ENCODE assay signal across 8 mouse cellular contexts in the genomic region with DNA sequence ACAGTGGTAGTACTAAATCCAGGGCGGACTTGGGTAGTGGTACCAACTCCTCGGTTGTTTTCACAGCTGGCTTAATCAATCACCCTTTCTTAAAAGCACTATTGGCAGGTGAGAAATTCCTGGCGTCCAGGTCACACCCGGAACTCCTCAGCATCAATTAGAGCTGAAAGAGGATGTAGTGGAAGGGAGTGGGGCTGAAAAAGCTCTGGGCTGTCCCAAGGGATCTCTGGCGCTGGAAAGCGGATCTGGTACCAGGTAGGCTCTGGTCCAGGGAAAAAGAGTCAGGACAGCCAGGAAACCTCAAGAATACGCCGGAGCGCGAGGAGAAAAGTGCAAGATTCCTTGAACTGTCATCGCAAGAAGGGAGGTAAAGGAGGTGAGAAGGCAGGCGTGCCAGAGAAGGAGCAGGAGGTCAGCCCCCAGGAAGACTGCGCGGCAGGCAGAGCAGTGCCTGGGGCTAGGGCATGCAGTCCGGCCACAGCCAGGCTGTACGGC. TPM values are rescaled to one million over a fixed set of nuclear protein-coding genes. Genes with fewer than 3 reads are reported as not detected.
DNase-seq lines count a peak whose midpoint lies in the region; ATAC-seq and TF ChIP-seq lines count a peak whose summit lies in the region.

No protein-coding gene starts in this region.

- ATAC-seq in forebrain, postnatal 0 days: no peak
- ATAC-seq in kidney, embryonic 14.5 days (ENCODE audit: low FRiP score, low TSS enrichment): peak; percentile 74; the same call in 1 of the 2 replicates
- ATAC-seq in midbrain, embryonic 14.5 days (ENCODE audit: low FRiP score, low TSS enrichment): 0 out of 2 replicates have a peak, but pooled peaks have one; percentile 2

- no peaks in the 10 kb centered on the region for H3K27me3 ChIP-seq in forebrain, postnatal 0 days (ENCODE audit: insufficient read depth, low read length)
- H3K27me3 ChIP-seq in kidney, embryonic 14.5 days (ENCODE audit: control insufficient read depth, insufficient read depth, low read length): no peaks in the 10 kb centered on the region
- H3K27me3 ChIP-seq in midbrain, embryonic 14.5 days (ENCODE audit: control insufficient read depth, insufficient read depth, low read length): no peaks in the 10 kb centered on the region

- H3K36me3 ChIP-seq in forebrain, postnatal 0 days (ENCODE audit: insufficient read depth): no peaks in the 10 kb centered on the region
- H3K36me3 ChIP-seq in kidney, embryonic 14.5 days (ENCODE audit: control insufficient read depth, insufficient read depth, low read length): no peaks in the 10 kb centered on the region
- no peaks in the 10 kb centered on the region for H3K36me3 ChIP-seq in midbrain, embryonic 14.5 days (ENCODE audit: control insufficient read depth, insufficient read depth, low read length)

- TF ChIP-seq CTCF in forebrain, postnatal 0 days (IDR thresholded peaks at IDR 0.05; ENCODE audit: low read depth): no peak

- no peaks in the 10 kb centered on the region for H3K9me3 ChIP-seq in forebrain, postnatal 0 days (ENCODE audit: low read length)
- no peaks in the 10 kb centered on the region for H3K9me3 ChIP-seq in kidney, embryonic 14.5 days (ENCODE audit: control insufficient read depth, low read length)
- H3K9me3 ChIP-seq in midbrain, embryonic 14.5 days (ENCODE audit: control insufficient read depth, low read length): no peaks in the 10 kb centered on the region

- DNase-seq in layer of hippocampus, postnatal 14 days (ENCODE audit: low spot score in 2 of 2): peak; percentile 15 to 27
- DNase-seq in layer of hippocampus, adult 8-10 months (ENCODE audit: low spot score in 2 of 2): no peak
- DNase-seq in forebrain, postnatal 0 days: peak; percentile 11
- DNase-seq in midbrain, embryonic 14.5 days: peak; percentile 41
- DNase-seq in thymus, adult 18-20 months: no peak
- no peak for DNase-seq in adrenal gland, adult 2 months

- peaks cover 7% of the 10 kb centered on the region; the same call in 1 of the 2 replicates for H3K4me1 ChIP-seq in brown adipose tissue, adult 24 weeks (ENCODE audit: control insufficient read depth, insufficient read depth, insufficient read length, low read length)
- 0 out of 2 replicates have a peak, but pooled peaks cover 3% of the 10 kb centered on the region for H3K4me1 ChIP-seq in forebrain, postnatal 0 days (ENCODE audit: insufficient read depth)
- H3K4me1 ChIP-seq in kidney, embryonic 14.5 days (ENCODE audit: control insufficient read depth, insufficient read depth, low read length): peaks cover 3% of the 10 kb centered on the region; the same call in 1 of the 2 replicates
- peaks cover 4% of the 10 kb centered on the region for H3K4me1 ChIP-seq in midbrain, embryonic 14.5 days (ENCODE audit: control insufficient read depth, insufficient read depth, low read length)

- peak overlapping the region; percentile 96 for H3K4me2 ChIP-seq in forebrain, postnatal 0 days (ENCODE audit: low read depth)
- H3K4me2 ChIP-seq in kidney, embryonic 14.5 days (replicated peaks; ENCODE audit: low read depth, low read length): peak overlapping the region; percentile 84
- peak overlapping the region; percentile 98 for H3K4me2 ChIP-seq in midbrain, embryonic 14.5 days (ENCODE audit: low read length)

- WGBS in forebrain, postnatal 0 days: 3% methylated on average over 16 of the region's 16 CpGs
- WGBS in kidney, embryonic 14.5 days: 1% methylated on average over 16 of the region's 16 CpGs
- WGBS in midbrain, embryonic 14.5 days: 2% methylated on average over 16 of the region's 16 CpGs

- H3K9ac ChIP-seq in forebrain, postnatal 0 days: peak overlapping the region; percentile 60
- peak overlapping the region; percentile 78 for H3K9ac ChIP-seq in kidney, embryonic 14.5 days (ENCODE audit: low read depth, low read length)
- H3K9ac ChIP-seq in midbrain, embryonic 14.5 days (replicated peaks; ENCODE audit: low read length): peak overlapping the region; percentile 63

- H3K27ac ChIP-seq in brown adipose tissue, adult 24 weeks (replicated peaks; ENCODE audit: low read depth, low read length): peak overlapping the region; percentile 76
- H3K27ac ChIP-seq in forebrain, postnatal 0 days (ENCODE audit: low read depth, low read length): no peak overlapping the region
- no peak overlapping the region; the same call in 1 of the 2 replicates for H3K27ac ChIP-seq in kidney, embryonic 14.5 days (ENCODE audit: low read depth, low read length)
- H3K27ac ChIP-seq in midbrain, embryonic 14.5 days (replicated peaks; ENCODE audit: low read depth, low read length): no peak overlapping the region

- H3K4me3 ChIP-seq in brown adipose tissue, adult 24 weeks (ENCODE audit: insufficient read depth, low read depth, low read length): peak overlapping the region; percentile 89
- H3K4me3 ChIP-seq in forebrain, postnatal 0 days (ENCODE audit: low read depth, low read length): peak overlapping the region; percentile 78
- H3K4me3 ChIP-seq in kidney, embryonic 14.5 days (ENCODE audit: low read length): peak overlapping the region; percentile 83
- peak overlapping the region; percentile 75 for H3K4me3 ChIP-seq in midbrain, embryonic 14.5 days (replicated peaks; ENCODE audit: low read depth, low read length)

RNA-seq across cellular contexts. Expression of gene Prkd1, which starts 0.7 kb away (rescaled TPM):
- 10 to 100 TPM; 15.5 to 17.5 TPM for total RNA-seq in layer of hippocampus, postnatal 14 days (2021)
- total RNA-seq in layer of hippocampus, adult 8-10 months (2022): 10 to 100 TPM; 13.0 to 14.7 (median 13.9) TPM
- 12.6 and 14.0 TPM in 2 replicates for polyA plus RNA-seq in brown adipose tissue, adult 24 weeks (2012; ENCODE audit: insufficient read depth, insufficient read length, missing spikeins)
- total RNA-seq in forebrain, postnatal 0 days (2014; rRNA removed): 7.4 and 7.8 TPM in 2 replicates
- 2.5 and 3.7 TPM in 2 replicates for polyA plus RNA-seq in forebrain, postnatal 0 days (2015; fragmentation: Nextera tagmentation; extraction: Ambion mirVana)
- polyA plus RNA-seq in kidney, embryonic 14.5 days (2014; fragmentation: Nextera tagmentation; extraction: Ambion mirVana): 3.7 and 6.0 TPM in 2 replicates
- polyA plus RNA-seq in midbrain, embryonic 14.5 days (2014; fragmentation: Nextera tagmentation; extraction: Ambion mirVana): 1.8 and 2.8 TPM in 2 replicates
- total RNA-seq in adrenal gland, adult 2 months (2021): 10 to 100 TPM; 14.4 to 14.8 TPM
- polyA plus RNA-seq in adrenal gland, adult 2 months (2012; rRNA removed): 3.5 and 5.0 TPM in 2 replicates

Comparison
In these comparisons a context has a peak if more than half of its experiments do, and no peak if none do; other contexts are left out.
1. DNase-seq: peak in layer of hippocampus, postnatal 14 days (2 of 2), forebrain, postnatal 0 days (single experiment) and midbrain, embryonic 14.5 days (single experiment); none in layer of hippocampus, adult 8-10 months (0 of 2), thymus, adult 18-20 months (0 of 2) and adrenal gland, adult 2 months (single experiment).
2. Peak in every context shown above with its lines, with median percentiles within 50 percentile points of each other: H3K4me3 ChIP-seq, H3K4me2 ChIP-seq and H3K9ac ChIP-seq.